Mouse (Mus musculus) liver, postnatal 0 days (tissue): ENCODE measurements at regions not wholly inside any gene's neighbourhood (a gene's known extent, or its start where the extent isn't known, plus 50 kb on each side); places are given as distances from the start of the nearest gene placed in this dataset.

Experiments used
- ATAC-seq: fragments of 200-750 bp; cut with Nextera tagmentation; 2 replicates; pipeline ENCODE4 v1.8.0; 2017; ENCODE audit warnings: mild to moderate bottlenecking, moderate library complexity
- DNase-seq: peaks from one replicate; pipeline ENCODE4 v3.0.0-alpha.2; 2016
- H3K27ac ChIP-seq: fragments of 300-500 bp; sonication (generic); 2 replicates; pipeline ENCODE4 v1.5.1; 2014; ENCODE audit warnings: antibody characterized with exemption, moderate library complexity, mild to moderate bottlenecking, low read depth
- H3K27me3 ChIP-seq: fragments of 300-500 bp; sonication (generic); 2 replicates; pipeline ENCODE4 v1.6.1; 2014; ENCODE audit warnings: low read length, control low read depth, mixed read lengths; ENCODE audit not compliant: insufficient read depth
- H3K36me3 ChIP-seq: fragments of 300-500 bp; sonication (generic); replicated peaks from 2 replicates; pipeline ENCODE4 v1.6.1; 2014; ENCODE audit warnings: mild to moderate bottlenecking, control low read depth, low read length, moderate library complexity, mixed read lengths; ENCODE audit not compliant: insufficient read depth
- H3K4me1 ChIP-seq: fragments of 300-500 bp; sonication (generic); 2 replicates; pipeline ENCODE4 v1.6.1; 2014; ENCODE audit warnings: antibody characterized with exemption, mild to moderate bottlenecking, control low read depth; ENCODE audit not compliant: insufficient read depth
- H3K4me2 ChIP-seq: fragments of 300-500 bp; sonication (generic); 2 replicates; pipeline ENCODE4 v1.6.1; 2014; ENCODE audit warnings: low read depth, mild to moderate bottlenecking, low read length, moderate library complexity, mixed read lengths
- H3K4me3 ChIP-seq: fragments of 300-500 bp; sonication (generic); 2 replicates; pipeline ENCODE4 v1.5.1; 2014; ENCODE audit warnings: low read depth, low read length
- H3K9ac ChIP-seq: fragments of 300-500 bp; sonication (generic); replicated peaks from 2 replicates; pipeline ENCODE4 v1.6.1; 2014; ENCODE audit warnings: mild to moderate bottlenecking, moderate library complexity
- H3K9me3 ChIP-seq: fragments of 300-500 bp; sonication (generic); 2 replicates; pipeline ENCODE4 v1.6.1; 2016; ENCODE audit warnings: mild to moderate bottlenecking, control low read depth, low read length, mixed read lengths
- CTCF ChIP-seq: sonication (generic); IDR thresholded peaks from 2 replicates; pipeline ENCODE4 v1.5.1; 2016; ENCODE audit warnings: antibody characterized with exemption, low read depth
- EP300 ChIP-seq: IDR thresholded peaks from 2 replicates; pipeline ENCODE4 v1.6.1; 2016; ENCODE audit warnings: antibody characterized with exemption, low read depth, mild to moderate bottlenecking
- WGBS: fragments of 180-500 bp; shearing (Covaris S2); extraction: QIAGEN DNeasy Blood & Tissue Kit; methylation state at CpG from one replicate; pipeline ENCODE4 v1.1.7; 2014; ENCODE audit not compliant: insufficient replicate concordance; 5-methylcytosine and 5-hydroxymethylcytosine counted together

- Histone ChIP-seq H3K4me1 (no peaks in the 10 kb centered on the region), H3K27me3 (no peaks in the 10 kb centered on the region), H3K9ac (no peak overlapping the region), H3K9me3 (no peaks in the 10 kb centered on the region), H3K4me3 (no peak overlapping the region), H3K4me2 (no peak overlapping the region), H3K27ac (no peak overlapping the region), H3K36me3 (no peaks in the 10 kb centered on the region)
- WGBS: 69% methylated on average over 4 of the region's 4 CpGs
- ATAC-seq (no peak), DNase-seq (no peak)
- no peak for TF ChIP-seq CTCF
- TF ChIP-seq EP300: no peak
Observed at GRCm38 (mm10) chr7:36134557-36134956, 331.8 kb upstream of the Zfp507 start.

- Histone ChIP-seq H3K4me1 (no peaks in the 10 kb centered on the region), H3K9ac (no peak overlapping the region), H3K27ac (no peak overlapping the region), H3K9me3 (no peaks in the 10 kb centered on the region), H3K36me3 (no peaks in the 10 kb centered on the region), H3K27me3 (no peaks in the 10 kb centered on the region), H3K4me3 (no peak overlapping the region), H3K4me2 (no peak overlapping the region)
- no peak for DNase-seq
- no peak for ATAC-seq
- TF ChIP-seq EP300: no peak
- TF ChIP-seq CTCF: no peak
- 30% methylated on average over 8 of the region's 8 CpGs for WGBS
Observed at GRCm38 (mm10) chr7:36133658-36134143, 330.9 kb upstream of the Zfp507 start.

- H3K27me3 ChIP-seq: no peaks in the 10 kb centered on the region
- DNase-seq (no peak), ATAC-seq (no peak)
- TF ChIP-seq EP300 (no peak), CTCF (no peak)
- H3K9me3 ChIP-seq: no peaks in the 10 kb centered on the region
- WGBS: 88% methylated on average over 11 of the region's 11 CpGs
- H3K27ac ChIP-seq: no peak overlapping the region
- H3K4me3 ChIP-seq: no peak overlapping the region
- H3K36me3 ChIP-seq: no peaks in the 10 kb centered on the region
- no peaks in the 10 kb centered on the region for H3K4me1 ChIP-seq
- H3K9ac ChIP-seq: no peak overlapping the region
- H3K4me2 ChIP-seq: no peak overlapping the region
Observed at GRCm38 (mm10) chr7:36133026-36133425, 330.2 kb upstream of the Zfp507 start.

GRCm38 (mm10) chr7:36132569-36132968, 329.8 kb upstream of the Zfp507 start:
- no peaks in the 10 kb centered on the region for H3K27me3 ChIP-seq
- no peak overlapping the region for H3K4me3 ChIP-seq
- no peaks in the 10 kb centered on the region for H3K4me1 ChIP-seq
- no peak overlapping the region for H3K9ac ChIP-seq
- H3K9me3 ChIP-seq: no peaks in the 10 kb centered on the region
- ATAC-seq (no peak), DNase-seq (no peak)
- H3K4me2 ChIP-seq: no peak overlapping the region
- no peak for TF ChIP-seq CTCF
- TF ChIP-seq EP300: no peak
- 79% methylated on average over 1 of the region's 1 CpGs for WGBS
- H3K36me3 ChIP-seq: no peaks in the 10 kb centered on the region
- no peak overlapping the region for H3K27ac ChIP-seq

- Histone ChIP-seq H3K27me3 (no peaks in the 10 kb centered on the region), H3K27ac (no peak overlapping the region), H3K9ac (no peak overlapping the region), H3K9me3 (no peaks in the 10 kb centered on the region), H3K4me3 (no peak overlapping the region), H3K36me3 (no peaks in the 10 kb centered on the region), H3K4me1 (no peaks in the 10 kb centered on the region), H3K4me2 (no peak overlapping the region)
- WGBS: 87% methylated on average over 4 of the region's 4 CpGs
- TF ChIP-seq CTCF (no peak), EP300 (no peak)
- no peak for DNase-seq
- ATAC-seq: no peak
Observed at GRCm38 (mm10) chr7:36097054-36097453, 294.3 kb upstream of the Zfp507 start.

- peak; percentile 24 for DNase-seq
- Histone ChIP-seq H3K4me1 (no peaks in the 10 kb centered on the region), H3K9ac (no peak overlapping the region), H3K9me3 (no peaks in the 10 kb centered on the region), H3K4me3 (no peak overlapping the region), H3K27me3 (no peaks in the 10 kb centered on the region), H3K36me3 (no peaks in the 10 kb centered on the region), H3K27ac (no peak overlapping the region), H3K4me2 (no peak overlapping the region)
- no peak for ATAC-seq
- no peak for TF ChIP-seq EP300
- WGBS: 61% methylated on average over 20 of the region's 20 CpGs
Observed at GRCm38 (mm10) chr7:36095258-36096130, 292.7 kb upstream of the Zfp507 start.
